Mouse (Mus musculus) neural tube, embryonic 15.5 days (tissue): ENCODE results near the gene Cacna1g. TPM values are rescaled to one million over a fixed set of nuclear protein-coding genes. Genes with fewer than 3 reads are reported as not detected.
"Not testable (repeated sequence)": the region's sequence is repeated elsewhere in the genome, so short reads cannot be mapped to it uniquely, and the experiment has no call there.

Experiments
- ATAC-seq: fragments of 200-750 bp; cut with Nextera tagmentation; 2 replicates; pipeline ENCODE4 v1.8.0; 2017; ENCODE audit warnings: mild to moderate bottlenecking, moderate TSS enrichment, moderate library complexity; ENCODE audit not compliant: low FRiP score
- H3K27ac ChIP-seq: fragments of 300-500 bp; sonication (generic); replicated peaks from 2 replicates; pipeline ENCODE4 v1.5.1; 2015; ENCODE audit warnings: mild to moderate bottlenecking, inconsistent platforms
- H3K27me3 ChIP-seq: fragments of 300-500 bp; sonication (generic); replicated peaks from 2 replicates; pipeline ENCODE4 v1.6.1; 2015; ENCODE audit warnings: inconsistent platforms
- H3K36me3 ChIP-seq: fragments of 300-500 bp; sonication (generic); 2 replicates; pipeline ENCODE4 v1.6.1; 2015; ENCODE audit warnings: inconsistent platforms
- H3K4me1 ChIP-seq: fragments of 300-500 bp; sonication (generic); 2 replicates; pipeline ENCODE4 v1.6.1; 2015; ENCODE audit warnings: inconsistent platforms
- H3K4me2 ChIP-seq: fragments of 300-500 bp; sonication (generic); 2 replicates; pipeline ENCODE4 v1.6.1; 2015; ENCODE audit warnings: inconsistent platforms, mild to moderate bottlenecking, moderate library complexity
- H3K4me3 ChIP-seq: fragments of 300-500 bp; sonication (generic); replicated peaks from 2 replicates; pipeline ENCODE4 v1.5.1; 2015; ENCODE audit warnings: mild to moderate bottlenecking, inconsistent platforms
- H3K9ac ChIP-seq: fragments of 300-500 bp; sonication (generic); replicated peaks from 2 replicates; pipeline ENCODE4 v1.6.1; 2015; ENCODE audit warnings: mild to moderate bottlenecking, inconsistent platforms
- H3K9me3 ChIP-seq: fragments of 300-500 bp; sonication (generic); replicated peaks from 2 replicates; pipeline ENCODE4 v1.6.1; 2016; ENCODE audit warnings: inconsistent platforms
- WGBS: fragments of 180-500 bp; shearing (Covaris S2); methylation state at CpG from one replicate; pipeline ENCODE4 v1.1.7; 2015; ENCODE audit warnings: mixed read lengths; 5-methylcytosine and 5-hydroxymethylcytosine counted together
- polyA plus RNA-seq: library from polyadenylated mRNA; unstranded; fragments of >200 nt; fragmentation: Nextera tagmentation; extraction: Ambion mirVana; gene quantifications from 2 replicates; pipeline ENCODE4 v1.2.1, GENCODE M21; 2015

Cacna1g gene
- polyA plus RNA-seq, 1 experiment from 2014 or later, result 14.7 TPM

DNA sequence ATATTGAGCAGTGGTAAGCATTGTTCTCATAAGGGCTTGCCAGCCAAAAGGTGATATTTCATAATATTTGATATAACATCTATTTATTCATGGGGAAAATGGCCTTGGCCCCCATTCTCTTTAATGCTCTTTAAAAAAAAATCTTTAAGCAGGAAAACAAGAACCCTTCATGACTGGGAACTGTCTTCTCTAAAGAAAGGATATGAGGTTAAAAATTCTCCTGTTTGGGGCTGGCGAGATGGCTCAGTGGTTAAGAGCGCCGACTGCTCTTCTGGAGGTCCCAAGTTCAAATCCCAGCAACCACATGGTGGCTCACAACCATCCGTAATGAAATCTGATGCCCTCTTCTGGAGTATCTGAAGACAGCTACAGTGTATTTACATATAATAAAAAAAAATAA is 72.0 kb downstream of the Cacna1g start:
- H3K27me3 ChIP-seq, H3K9ac ChIP-seq, H3K9me3 ChIP-seq, ATAC-seq, H3K4me3 ChIP-seq, H3K36me3 ChIP-seq, H3K27ac ChIP-seq, H3K4me2 ChIP-seq: not testable (repeated sequence)
- H3K4me1 ChIP-seq, result peaks cover 14% of the 10 kb centered on the region
- 90% methylated on average over 4 of the region's 4 CpGs for WGBS

GRCm38 (mm10) chr11:94400996-94401395 is 73.0 kb downstream of the Cacna1g start:
- 69% methylated on average over 6 of the region's 6 CpGs for WGBS
- Histone ChIP-seq H3K27ac (no peak overlapping the region), H3K9me3 (no peaks in the 10 kb centered on the region), H3K36me3 (no peaks in the 10 kb centered on the region), H3K9ac (no peak overlapping the region), H3K27me3 (no peaks in the 10 kb centered on the region), H3K4me2 (no peak overlapping the region), H3K4me1 (peaks cover 11% of the 10 kb centered on the region), H3K4me3 (no peak overlapping the region)
- ATAC-seq, result no peak

DNA sequence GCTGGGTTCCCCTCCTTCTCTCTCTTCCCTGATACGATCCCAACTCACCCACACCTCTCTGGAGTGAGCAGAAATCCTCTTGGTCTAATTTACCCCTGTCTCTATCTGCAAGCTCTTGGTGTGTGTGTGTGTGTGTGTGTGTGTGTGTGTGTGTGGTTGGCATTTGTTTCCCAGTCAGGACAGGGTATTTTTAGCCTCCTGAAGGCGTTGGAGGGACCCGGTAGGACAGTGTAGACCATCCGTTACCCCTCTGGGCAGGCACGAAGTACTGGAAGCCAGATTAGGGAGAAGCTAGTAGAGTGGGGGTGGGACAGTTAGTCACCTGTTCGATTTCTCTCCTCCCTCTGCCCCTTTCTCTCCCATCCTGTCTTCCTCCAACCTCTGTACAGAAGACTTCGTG is 79.9 kb downstream of the Cacna1g start:
- Histone ChIP-seq H3K4me3 (no peak overlapping the region), H3K9me3 (no peaks in the 10 kb centered on the region), H3K4me2 (no peak overlapping the region), H3K27ac (no peak overlapping the region), H3K27me3 (0 out of 2 replicates have a peak, but pooled peaks cover 5% of the 10 kb centered on the region), H3K36me3 (no peaks in the 10 kb centered on the region), H3K9ac (no peak overlapping the region), H3K4me1 (no peaks in the 10 kb centered on the region; the same call in 1 of the 2 replicates)
- WGBS, result 84% methylated on average over 7 of the region's 7 CpGs
- ATAC-seq, result no peak

GRCm38 (mm10) chr11:94393490-94393889 is 80.5 kb downstream of the Cacna1g start:
- H3K9me3 ChIP-seq, H3K27ac ChIP-seq, H3K9ac ChIP-seq, ATAC-seq, H3K4me2 ChIP-seq, H3K36me3 ChIP-seq, H3K4me3 ChIP-seq, H3K4me1 ChIP-seq, H3K27me3 ChIP-seq: not testable (repeated sequence)
- WGBS, result 93% methylated on average over 4 of the region's 4 CpGs

GRCm38 (mm10) chr11:94392672-94393109 is 81.3 kb downstream of the Cacna1g start, which contains the start of gene Abcc3:
Gene Abcc3, minus strand, starts transcription at chr11:94392997.
- 15% methylated on average over 20 of the region's 20 CpGs for WGBS
- Histone ChIP-seq H3K9me3 (no peaks in the 10 kb centered on the region), H3K9ac (0 out of 2 replicates have a peak within 1 kb of the TSS, but pooled peaks have one; percentile 11), H3K4me2 (peak within 1 kb of the TSS; percentile 44), H3K4me3 (peak within 1 kb of the TSS; percentile 14), H3K36me3 (no peaks in the 10 kb centered on the region), H3K27me3 (0 out of 2 replicates have a peak, but pooled peaks cover 5% of the 10 kb centered on the region), H3K4me1 (no peaks in the 10 kb centered on the region; the same call in 1 of the 2 replicates), H3K27ac (no peak within 1 kb of the TSS)
- no peak for ATAC-seq

- H3K4me2 ChIP-seq, result no peak overlapping the region
- H3K9ac ChIP-seq, result no peak overlapping the region
- 91% methylated on average over 10 of the region's 10 CpGs for WGBS
- H3K4me3 ChIP-seq, result no peak overlapping the region
- no peaks in the 10 kb centered on the region for H3K36me3 ChIP-seq
- H3K27ac ChIP-seq, result no peak overlapping the region
- peaks cover under 1% of the 10 kb centered on the region; the same call in 1 of the 2 replicates for H3K4me1 ChIP-seq
- ATAC-seq, result no peak
- no peaks in the 10 kb centered on the region for H3K9me3 ChIP-seq
- H3K27me3 ChIP-seq, result 0 out of 2 replicates have a peak, but pooled peaks cover 5% of the 10 kb centered on the region
Observed at GRCm38 (mm10) chr11:94391661-94392060, 82.3 kb downstream of the Cacna1g start.

DNA sequence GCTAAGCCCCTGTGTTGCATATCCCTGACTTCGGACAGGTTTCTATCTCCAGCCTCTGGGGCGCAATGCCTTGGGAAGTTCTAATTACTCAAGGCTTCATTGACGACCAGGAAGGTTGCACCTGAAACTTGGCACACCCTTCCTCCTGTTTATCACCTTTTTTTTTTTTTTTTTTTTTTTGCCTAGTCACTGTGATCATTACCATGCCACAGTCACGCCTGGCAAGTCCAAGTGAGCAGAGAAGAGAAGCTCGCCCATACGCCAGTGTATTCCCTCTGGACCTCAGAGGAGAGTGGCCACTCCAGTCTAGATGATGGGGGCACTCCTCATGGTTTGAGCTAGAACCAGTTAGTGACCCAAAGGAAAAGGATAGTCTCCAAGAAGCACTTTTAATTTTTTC is 83.2 kb downstream of the Cacna1g start:
- 0 out of 2 replicates have a peak, but pooled peaks cover 5% of the 10 kb centered on the region for H3K27me3 ChIP-seq
- H3K4me3 ChIP-seq, result no peak overlapping the region
- no peak overlapping the region for H3K9ac ChIP-seq
- no peaks in the 10 kb centered on the region for H3K9me3 ChIP-seq
- WGBS, result 90% methylated on average over 6 of the region's 6 CpGs
- peaks cover 9% of the 10 kb centered on the region for H3K4me1 ChIP-seq
- ATAC-seq, result no peak
- no peak overlapping the region for H3K4me2 ChIP-seq
- no peak overlapping the region for H3K27ac ChIP-seq
- H3K36me3 ChIP-seq, result no peaks in the 10 kb centered on the region

GRCm38 (mm10) chr11:94389724-94390396 is 84.1 kb downstream of the Cacna1g start:
- Histone ChIP-seq H3K36me3 (no peaks in the 10 kb centered on the region), H3K9me3 (no peaks in the 10 kb centered on the region), H3K4me1 (peaks cover 17% of the 10 kb centered on the region), H3K27me3 (0 out of 2 replicates have a peak, but pooled peaks cover 5% of the 10 kb centered on the region), H3K4me2 (no peak overlapping the region), H3K4me3 (no peak overlapping the region), H3K9ac (no peak overlapping the region), H3K27ac (no peak overlapping the region)
- 77% methylated on average over 6 of the region's 6 CpGs for WGBS
- ATAC-seq, result no peak

DNA sequence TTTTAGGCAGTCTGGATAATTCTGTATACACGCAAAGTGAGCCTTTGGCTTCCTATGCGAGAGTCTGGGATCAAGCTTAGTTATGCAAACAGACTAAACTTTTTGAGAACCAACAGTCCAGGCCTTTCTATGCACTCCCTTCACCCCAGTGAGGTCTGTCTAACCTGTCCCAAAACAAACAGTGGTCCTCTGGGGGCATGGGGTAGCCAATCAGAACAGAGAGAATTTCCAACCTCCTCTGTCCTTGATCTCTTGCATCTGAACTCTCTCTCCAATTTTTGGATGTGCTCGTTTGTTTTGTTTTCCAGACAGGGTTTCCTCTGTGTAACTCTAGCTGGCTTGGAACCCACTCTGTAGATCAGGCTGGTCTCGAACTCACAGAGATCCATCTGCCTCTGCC is 85.0 kb downstream of the Cacna1g start:
- WGBS, result 86% methylated on average over 4 of the region's 4 CpGs
- H3K36me3 ChIP-seq, result no peaks in the 10 kb centered on the region
- peaks cover 17% of the 10 kb centered on the region for H3K4me1 ChIP-seq
- 0 out of 2 replicates have a peak, but pooled peaks cover 5% of the 10 kb centered on the region for H3K27me3 ChIP-seq
- ATAC-seq, result no peak
- H3K4me2 ChIP-seq, result no peak overlapping the region
- H3K9ac ChIP-seq, result no peak overlapping the region
- H3K9me3 ChIP-seq, result no peaks in the 10 kb centered on the region
- no peak overlapping the region for H3K4me3 ChIP-seq
- no peak overlapping the region for H3K27ac ChIP-seq

DNA sequence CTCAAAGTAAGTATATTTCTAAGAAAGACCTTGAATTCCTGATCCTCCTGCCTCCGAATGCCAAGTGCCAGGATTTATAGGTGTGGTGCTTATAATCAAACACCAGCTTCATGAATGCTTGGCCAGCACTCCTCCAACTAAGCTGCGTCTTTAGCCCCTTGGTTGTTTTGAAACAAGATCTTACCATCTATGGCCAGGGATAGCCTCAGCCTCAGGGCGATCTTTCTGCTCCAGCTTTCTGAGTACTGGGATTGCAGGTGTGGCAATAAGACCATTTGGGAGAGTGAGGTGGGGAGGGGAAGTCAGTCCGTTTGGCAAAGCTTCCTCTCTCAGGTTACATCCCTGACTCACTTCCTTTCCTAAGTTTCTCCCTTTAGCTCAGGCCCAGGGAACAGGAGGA is 86.2 kb downstream of the Cacna1g start:
- H3K9me3 ChIP-seq, result no peaks in the 10 kb centered on the region
- peaks cover 17% of the 10 kb centered on the region for H3K4me1 ChIP-seq
- WGBS, result 81% methylated on average over 4 of the region's 4 CpGs
- H3K36me3 ChIP-seq, result no peaks in the 10 kb centered on the region
- H3K27ac ChIP-seq, result no peak overlapping the region
- H3K9ac ChIP-seq, result no peak overlapping the region
- no peak overlapping the region for H3K4me3 ChIP-seq
- H3K27me3 ChIP-seq, result 0 out of 2 replicates have a peak, but pooled peaks cover 3% of the 10 kb centered on the region
- ATAC-seq, result no peak
- H3K4me2 ChIP-seq, result no peak overlapping the region

DNA sequence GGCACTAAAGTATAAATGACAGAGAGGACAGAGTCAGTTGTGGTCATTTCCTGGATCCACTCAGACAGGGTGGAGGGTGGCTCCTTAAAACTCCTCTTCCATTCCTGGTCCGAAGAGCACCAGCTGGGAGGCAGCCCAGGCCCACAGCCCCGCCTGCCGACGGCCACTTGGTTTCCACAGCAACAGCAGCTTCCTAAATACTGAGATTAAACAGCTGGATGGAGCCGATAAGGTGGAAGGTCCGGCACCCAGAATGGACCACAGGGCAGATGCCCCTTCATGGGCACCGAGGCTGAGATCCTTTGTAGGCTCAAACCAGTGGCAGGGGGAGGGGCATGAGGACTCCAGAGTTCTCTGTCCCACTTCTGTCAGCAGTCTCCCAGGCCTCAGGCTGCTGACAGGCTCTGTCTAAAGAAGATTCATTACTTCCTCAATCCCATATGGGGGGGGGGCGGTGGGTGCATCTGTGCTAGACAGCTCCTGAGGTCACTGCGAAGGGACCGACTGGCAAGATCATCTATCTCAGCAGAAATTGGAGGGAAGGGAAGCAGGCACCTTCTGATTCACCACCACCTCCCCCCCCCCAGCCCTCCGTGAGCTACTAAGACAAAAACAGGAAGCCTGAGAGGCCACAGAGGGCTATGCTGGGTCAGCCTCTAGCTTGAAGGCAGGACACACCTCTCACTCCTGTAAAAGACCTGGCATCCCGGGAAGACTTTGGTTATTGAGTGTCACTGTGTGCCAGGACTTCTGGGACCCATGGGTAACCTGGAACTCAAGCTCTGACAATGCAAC is 87.8 kb downstream of the Cacna1g start:
- Histone ChIP-seq H3K36me3 (no peaks in the 10 kb centered on the region), H3K4me2 (peak overlapping the region; percentile 32), H3K9ac (no peak overlapping the region)

More for the DNA sequence above, 87.8 kb downstream of the Cacna1g start:
- 0 out of 2 replicates have a peak, but pooled peaks have one; percentile 59 for ATAC-seq
- WGBS, result 12% methylated on average over 12 of the region's 12 CpGs
- no peaks in the 10 kb centered on the region for H3K9me3 ChIP-seq
- H3K27me3 ChIP-seq, result no peaks in the 10 kb centered on the region
- H3K4me3 ChIP-seq, result no peak overlapping the region
- no peak overlapping the region for H3K27ac ChIP-seq
- H3K4me1 ChIP-seq, result peaks cover 17% of the 10 kb centered on the region
